Mouse (Mus musculus): ENCODE measurements around the gene Iffo1. TPM values are rescaled to one million over a fixed set of nuclear protein-coding genes. Genes with fewer than 3 reads are reported as not detected.

The Iffo1 gene
- polyA plus RNA-seq, 1 experiment from 2014 or later: 7.9 TPM

DNA sequence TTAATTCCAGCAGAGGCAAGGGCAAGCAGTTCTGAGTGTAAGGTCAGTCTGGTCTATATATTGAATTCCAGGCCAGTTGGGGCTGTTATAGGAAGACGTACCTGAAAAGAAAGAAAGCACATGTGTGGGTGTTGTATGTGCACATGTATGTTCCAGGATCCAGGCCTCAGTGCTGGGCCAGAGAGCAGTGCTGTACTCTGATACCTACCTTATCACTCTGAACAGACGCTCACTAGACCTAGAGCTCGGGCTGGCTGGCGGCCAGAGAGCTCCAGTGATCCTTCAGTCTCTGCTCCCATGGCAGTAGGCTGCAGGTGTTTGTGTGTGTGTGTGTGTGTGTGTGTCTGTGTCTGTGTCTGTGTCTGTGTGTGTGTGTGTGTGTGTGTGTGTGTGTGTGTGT lies 40.8 kb upstream of the Iffo1 start:
- Histone ChIP-seq H3K9me3 (ENCODE audit: low read length) (no peaks in the 10 kb centered on the region; the same call in 1 of the 2 replicates), H3K4me2 (replicated peaks; ENCODE audit: low read depth, low read length) (no peak overlapping the region), H3K27me3 (ENCODE audit: insufficient read depth, low read length) (no peaks in the 10 kb centered on the region), H3K9ac (replicated peaks; ENCODE audit: low read length) (no peak overlapping the region), H3K4me3 (ENCODE audit: low read length) (no peak overlapping the region), H3K36me3 (ENCODE audit: insufficient read depth, low read length) (peaks cover 93% of the 10 kb centered on the region), H3K27ac (ENCODE audit: low read length) (no peak overlapping the region), H3K4me1 (ENCODE audit: insufficient read depth, low read length) (peaks cover 13% of the 10 kb centered on the region)
- WGBS: 91% methylated on average over 4 of the region's 4 CpGs
- no peak for ATAC-seq (ENCODE audit: low FRiP score, low TSS enrichment)

DNA sequence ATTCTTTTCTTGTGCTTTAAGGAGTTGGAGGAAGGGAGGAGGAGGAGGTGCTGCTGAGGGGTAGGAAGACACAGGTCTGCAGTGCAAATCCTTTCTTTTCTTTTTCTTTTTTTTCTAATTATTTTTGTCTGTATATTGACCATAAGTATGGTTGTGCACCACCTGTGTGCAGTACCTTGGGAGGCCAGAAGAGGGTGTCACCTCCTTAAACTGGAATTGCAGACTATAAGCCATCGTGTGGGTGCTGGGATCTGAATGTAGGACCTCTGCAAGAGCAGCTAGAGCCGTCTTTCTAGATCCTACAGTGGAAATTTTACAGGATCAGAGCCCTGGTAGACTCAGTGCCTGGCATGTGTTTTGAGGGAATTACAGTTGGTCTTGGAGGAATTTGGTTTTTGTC lies 37.3 kb upstream of the Iffo1 start:
- H3K4me3 ChIP-seq (ENCODE audit: low read length): no peak overlapping the region
- H3K4me1 ChIP-seq (ENCODE audit: insufficient read depth, low read length): no peaks in the 10 kb centered on the region
- 92% methylated on average over 2 of the region's 2 CpGs for WGBS
- H3K9me3 ChIP-seq (ENCODE audit: low read length): no peaks in the 10 kb centered on the region; the same call in none of the 2 replicates
- H3K27me3 ChIP-seq (ENCODE audit: insufficient read depth, low read length): no peaks in the 10 kb centered on the region
- H3K27ac ChIP-seq (ENCODE audit: low read length): no peak overlapping the region
- peaks cover 95% of the 10 kb centered on the region for H3K36me3 ChIP-seq (ENCODE audit: insufficient read depth, low read length)
- no peak for ATAC-seq (ENCODE audit: low FRiP score, low TSS enrichment)
- no peak overlapping the region for H3K9ac ChIP-seq (replicated peaks; ENCODE audit: low read length)
- no peak overlapping the region for H3K4me2 ChIP-seq (replicated peaks; ENCODE audit: low read depth, low read length)

DNA sequence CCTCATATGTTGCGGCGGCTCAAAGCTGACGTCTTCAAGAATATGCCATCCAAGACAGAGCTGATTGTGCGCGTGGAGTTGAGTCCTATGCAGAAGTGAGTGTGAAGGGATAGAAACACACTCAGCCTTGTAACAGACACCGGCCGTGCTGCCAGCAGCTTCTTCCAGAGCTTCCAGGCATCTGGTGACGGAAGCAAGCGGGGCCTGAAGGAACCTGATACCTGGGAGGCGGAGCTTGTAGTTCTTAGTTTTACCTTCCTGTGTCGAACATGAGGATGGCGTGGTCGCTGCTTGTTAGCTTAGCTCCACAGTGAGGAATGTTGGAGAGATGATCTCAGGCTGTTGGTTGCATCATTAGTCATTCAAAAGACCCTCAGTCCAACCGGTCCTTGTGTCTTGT lies 35.7 kb upstream of the Iffo1 start:
- H3K4me1 ChIP-seq (ENCODE audit: insufficient read depth, low read length): no peaks in the 10 kb centered on the region
- H3K4me3 ChIP-seq (ENCODE audit: low read length): no peak overlapping the region
- no peak overlapping the region for H3K27ac ChIP-seq (ENCODE audit: low read length)
- 67% methylated on average over 14 of the region's 14 CpGs for WGBS
- peaks cover 98% of the 10 kb centered on the region for H3K36me3 ChIP-seq (ENCODE audit: insufficient read depth, low read length)
- ATAC-seq (ENCODE audit: low FRiP score, low TSS enrichment): no peak
- H3K9ac ChIP-seq (replicated peaks; ENCODE audit: low read length): no peak overlapping the region
- H3K27me3 ChIP-seq (ENCODE audit: insufficient read depth, low read length): no peaks in the 10 kb centered on the region
- no peak overlapping the region for H3K4me2 ChIP-seq (replicated peaks; ENCODE audit: low read depth, low read length)
- no peaks in the 10 kb centered on the region; the same call in none of the 2 replicates for H3K9me3 ChIP-seq (ENCODE audit: low read length)

DNA sequence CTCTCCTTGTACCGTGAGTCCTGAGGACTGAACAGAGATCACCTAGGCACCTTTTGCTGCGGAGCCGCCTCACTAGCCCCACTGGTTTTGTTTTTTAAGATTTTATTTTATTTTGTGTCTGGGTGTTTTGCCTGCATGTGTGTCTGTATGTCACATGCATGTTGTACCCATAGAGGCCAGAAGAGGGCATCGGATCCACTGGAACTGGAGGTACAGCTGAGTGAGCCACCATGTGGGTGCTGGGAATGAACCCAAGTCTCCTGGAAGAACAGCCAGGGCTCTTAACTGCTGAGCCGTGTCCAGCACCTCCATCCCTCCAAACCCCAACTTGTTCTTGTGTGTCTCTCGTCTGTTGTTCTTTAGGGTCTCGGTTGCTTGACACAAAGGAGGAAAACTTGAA lies 34.1 kb upstream of the Iffo1 start:
- Histone ChIP-seq H3K4me3 (ENCODE audit: low read length) (no peak overlapping the region), H3K4me2 (replicated peaks; ENCODE audit: low read depth, low read length) (no peak overlapping the region), H3K27ac (ENCODE audit: low read length) (no peak overlapping the region), H3K4me1 (ENCODE audit: insufficient read depth, low read length) (no peaks in the 10 kb centered on the region), H3K9me3 (ENCODE audit: low read length) (no peaks in the 10 kb centered on the region; the same call in none of the 2 replicates), H3K36me3 (ENCODE audit: insufficient read depth, low read length) (peaks cover 94% of the 10 kb centered on the region), H3K9ac (replicated peaks; ENCODE audit: low read length) (no peak overlapping the region), H3K27me3 (ENCODE audit: insufficient read depth, low read length) (no peaks in the 10 kb centered on the region)
- 91% methylated on average over 7 of the region's 7 CpGs for WGBS
- no peak for ATAC-seq (ENCODE audit: low FRiP score, low TSS enrichment)

DNA sequence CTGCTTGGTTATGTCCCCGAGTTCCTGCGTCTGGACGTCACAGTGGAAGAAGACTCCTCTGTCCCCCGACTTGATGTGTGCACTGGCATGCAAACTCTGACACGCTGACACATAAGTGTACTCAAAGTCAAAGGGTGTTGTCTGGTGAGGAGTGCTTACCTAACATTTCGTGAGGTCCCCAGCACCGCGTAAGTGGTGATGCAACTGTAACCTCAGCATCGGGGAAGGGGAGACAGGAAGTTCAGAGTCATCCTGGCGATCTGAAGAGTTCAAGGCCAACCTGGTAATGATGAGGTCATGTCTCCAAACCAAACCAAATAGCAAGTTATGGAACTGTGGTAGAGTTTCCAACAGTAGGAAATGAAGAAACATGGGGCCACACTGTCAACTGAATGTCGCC lies 32.5 kb upstream of the Iffo1 start:
- ATAC-seq (ENCODE audit: low FRiP score, low TSS enrichment): no peak
- no peaks in the 10 kb centered on the region; the same call in 1 of the 2 replicates for H3K9me3 ChIP-seq (ENCODE audit: low read length)
- 92% methylated on average over 11 of the region's 11 CpGs for WGBS
- H3K4me2 ChIP-seq (replicated peaks; ENCODE audit: low read depth, low read length): no peak overlapping the region
- no peak overlapping the region for H3K9ac ChIP-seq (replicated peaks; ENCODE audit: low read length)
- peaks cover 94% of the 10 kb centered on the region for H3K36me3 ChIP-seq (ENCODE audit: insufficient read depth, low read length)
- no peaks in the 10 kb centered on the region for H3K4me1 ChIP-seq (ENCODE audit: insufficient read depth, low read length)
- no peaks in the 10 kb centered on the region for H3K27me3 ChIP-seq (ENCODE audit: insufficient read depth, low read length)
- H3K4me3 ChIP-seq (ENCODE audit: low read length): no peak overlapping the region
- H3K27ac ChIP-seq (ENCODE audit: low read length): no peak overlapping the region

DNA sequence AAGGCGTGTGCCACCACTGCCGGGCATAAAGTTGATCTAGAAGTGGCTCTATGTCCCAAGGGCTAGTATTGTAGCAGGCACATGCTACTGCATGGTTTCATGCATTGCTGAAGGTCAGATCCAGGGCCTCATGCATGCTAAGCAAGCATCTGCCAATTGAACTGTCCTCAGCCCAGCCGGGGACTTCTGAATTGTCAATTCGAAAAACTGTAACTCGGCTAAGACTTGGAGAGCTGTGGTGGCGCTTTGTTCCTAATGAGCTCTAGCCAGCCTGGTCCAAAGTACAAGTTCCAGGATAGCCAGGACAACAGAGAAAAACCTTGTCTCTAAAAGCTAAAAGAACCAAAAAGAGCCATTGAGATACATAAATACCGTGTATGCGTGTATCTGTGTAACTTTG lies 25.7 kb upstream of the Iffo1 start:
- H3K4me2 ChIP-seq (replicated peaks; ENCODE audit: low read depth, low read length): no peak overlapping the region
- no peaks in the 10 kb centered on the region for H3K4me1 ChIP-seq (ENCODE audit: insufficient read depth, low read length)
- ATAC-seq (ENCODE audit: low FRiP score, low TSS enrichment): no peak
- H3K27ac ChIP-seq (ENCODE audit: low read length): no peak overlapping the region
- no peak overlapping the region for H3K9ac ChIP-seq (replicated peaks; ENCODE audit: low read length)
- H3K9me3 ChIP-seq (ENCODE audit: low read length): no peaks in the 10 kb centered on the region
- no peak overlapping the region for H3K4me3 ChIP-seq (ENCODE audit: low read length)
- peaks cover 93% of the 10 kb centered on the region for H3K36me3 ChIP-seq (ENCODE audit: insufficient read depth, low read length)
- no peaks in the 10 kb centered on the region for H3K27me3 ChIP-seq (ENCODE audit: insufficient read depth, low read length)
- WGBS: 90% methylated on average over 8 of the region's 8 CpGs

DNA sequence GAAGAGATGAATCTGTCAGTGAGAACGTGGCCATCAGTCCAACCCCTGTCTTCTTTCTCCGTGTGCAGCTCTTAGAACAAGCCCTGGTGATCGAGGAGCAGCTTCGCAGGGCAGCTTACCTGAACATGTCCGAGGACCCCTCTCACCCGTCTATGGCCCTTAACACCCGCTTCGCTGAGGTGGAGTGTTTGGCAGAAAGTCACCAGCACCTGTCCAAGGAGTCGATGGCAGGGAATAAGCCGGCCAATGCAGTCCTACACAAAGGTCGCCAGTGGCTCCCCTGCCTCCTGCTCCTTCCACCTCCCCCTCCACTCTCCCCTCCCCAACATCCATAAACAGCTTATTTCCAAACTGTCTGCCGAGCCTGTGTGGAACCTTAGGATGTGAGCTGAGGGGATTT lies 16.3 kb upstream of the Iffo1 start:
- H3K9me3 ChIP-seq (ENCODE audit: low read length): no peaks in the 10 kb centered on the region
- 88% methylated on average over 12 of the region's 12 CpGs for WGBS
- no peak overlapping the region for H3K9ac ChIP-seq (replicated peaks; ENCODE audit: low read length)
- H3K36me3 ChIP-seq (ENCODE audit: insufficient read depth, low read length): peaks cover 65% of the 10 kb centered on the region
- peaks cover 16% of the 10 kb centered on the region for H3K4me1 ChIP-seq (ENCODE audit: insufficient read depth, low read length)
- H3K4me3 ChIP-seq (ENCODE audit: low read length): no peak overlapping the region
- H3K4me2 ChIP-seq (replicated peaks; ENCODE audit: low read depth, low read length): no peak overlapping the region
- H3K27me3 ChIP-seq (ENCODE audit: insufficient read depth, low read length): no peaks in the 10 kb centered on the region
- no peak for ATAC-seq (ENCODE audit: low FRiP score, low TSS enrichment)
- no peak overlapping the region for H3K27ac ChIP-seq (ENCODE audit: low read length)

DNA sequence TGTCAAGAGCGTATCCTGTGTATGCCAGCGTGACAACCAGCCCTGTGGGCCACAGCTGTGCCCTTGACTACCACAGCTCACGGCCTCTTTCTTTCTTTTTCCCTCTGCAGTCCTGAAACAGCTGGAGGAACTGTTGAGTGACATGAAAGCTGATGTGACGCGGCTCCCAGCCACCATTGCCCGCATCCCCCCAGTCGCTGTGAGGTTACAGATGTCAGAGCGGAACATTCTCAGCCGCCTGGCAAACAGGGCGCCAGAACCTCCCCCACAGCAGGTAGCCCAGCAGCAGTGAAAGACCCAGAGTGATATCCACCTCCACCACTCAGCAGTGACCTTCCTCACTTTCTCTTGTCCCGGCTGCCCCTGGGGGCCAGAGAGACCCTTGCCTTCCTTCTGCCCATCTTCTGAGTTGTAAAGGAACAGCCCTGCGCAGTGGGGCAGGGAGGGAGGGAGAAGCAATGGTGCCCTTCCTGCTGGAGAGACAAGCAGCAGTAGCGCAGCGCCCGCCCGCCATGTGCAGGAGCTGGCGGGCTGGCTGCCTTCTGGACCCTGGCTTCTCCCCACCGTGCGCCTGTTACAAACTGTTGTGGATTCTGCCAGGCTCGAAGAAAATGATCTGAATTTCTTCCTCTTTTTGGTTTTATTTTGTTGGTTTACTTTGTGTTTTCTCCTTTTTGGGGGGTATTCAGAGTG lies 15.2 kb upstream of the Iffo1 start:
- H3K4me2 ChIP-seq (replicated peaks; ENCODE audit: low read depth, low read length): no peak overlapping the region
- H3K27ac ChIP-seq (ENCODE audit: low read length): no peak overlapping the region
- H3K9ac ChIP-seq (replicated peaks; ENCODE audit: low read length): no peak overlapping the region
- H3K9me3 ChIP-seq (ENCODE audit: low read length): no peaks in the 10 kb centered on the region
- 89% methylated on average over 20 of the region's 20 CpGs for WGBS
- peaks cover 61% of the 10 kb centered on the region for H3K36me3 ChIP-seq (ENCODE audit: insufficient read depth, low read length)
- peaks cover 16% of the 10 kb centered on the region for H3K4me1 ChIP-seq (ENCODE audit: insufficient read depth, low read length)
- H3K4me3 ChIP-seq (ENCODE audit: low read length): no peak overlapping the region
- no peaks in the 10 kb centered on the region for H3K27me3 ChIP-seq (ENCODE audit: insufficient read depth, low read length)
- no peak for ATAC-seq (ENCODE audit: low FRiP score, low TSS enrichment)

DNA sequence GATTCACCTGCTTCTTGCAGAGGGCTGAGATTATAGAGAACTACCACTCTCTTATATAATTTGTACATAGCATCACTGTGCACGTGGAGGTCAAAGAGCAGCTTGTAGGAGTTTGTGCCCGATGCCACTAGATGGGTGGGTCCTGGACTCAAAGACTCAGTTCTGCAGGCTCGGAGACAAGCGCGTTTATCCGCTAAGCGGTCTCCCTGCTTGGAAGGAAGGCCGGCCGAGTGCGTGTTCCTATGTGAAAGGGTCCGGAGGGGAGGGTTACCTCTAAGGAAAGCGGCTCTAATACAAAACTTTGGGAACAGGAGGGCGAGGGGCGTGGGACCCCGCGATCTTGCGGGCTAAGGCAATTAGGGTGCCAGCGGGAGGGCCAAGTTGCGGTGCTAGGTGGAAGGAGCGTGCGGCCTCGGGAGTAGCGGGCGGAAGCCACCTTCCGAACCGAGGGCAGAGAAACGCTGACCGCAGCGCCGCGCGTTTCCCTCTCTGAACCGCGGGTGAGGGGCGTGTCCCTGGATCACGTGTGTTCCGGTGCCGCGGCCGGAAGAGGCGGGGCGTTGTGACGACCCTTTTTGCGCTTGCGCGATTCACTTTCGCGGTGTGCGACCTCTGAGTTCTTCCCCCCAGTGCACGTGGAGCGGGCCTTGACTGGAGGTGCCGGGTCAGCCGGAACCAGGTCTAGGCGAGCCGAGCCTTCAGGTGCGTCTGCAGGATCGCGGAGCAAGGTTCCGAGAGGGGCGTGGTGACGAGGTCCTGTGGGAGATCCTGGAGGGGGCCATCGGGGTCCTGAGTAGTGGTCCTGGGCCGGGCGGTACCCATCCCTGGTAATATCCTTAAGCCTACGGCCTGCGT lies 13.5 kb upstream of the Iffo1 start, which contains the start of gene Nop2:
Gene Nop2 (plus strand): TSS at position 608 of the 855 bp plus-strand sequence.
- peak; percentile 95 for ATAC-seq (ENCODE audit: low FRiP score, low TSS enrichment)
- Histone ChIP-seq H3K9ac (replicated peaks; ENCODE audit: low read length) (peak within 1 kb of the TSS; percentile 79), H3K27me3 (ENCODE audit: insufficient read depth, low read length) (no peaks in the 10 kb centered on the region), H3K4me1 (ENCODE audit: insufficient read depth, low read length) (peaks cover 16% of the 10 kb centered on the region), H3K4me3 (ENCODE audit: low read length) (peak within 1 kb of the TSS; percentile 69), H3K4me2 (replicated peaks; ENCODE audit: low read depth, low read length) (peak within 1 kb of the TSS; percentile 72), H3K9me3 (ENCODE audit: low read length) (no peaks in the 10 kb centered on the region), H3K27ac (ENCODE audit: low read length) (peak within 1 kb of the TSS; percentile 92), H3K36me3 (ENCODE audit: insufficient read depth, low read length) (peaks cover 63% of the 10 kb centered on the region)
- WGBS: under 1% methylated on average over 66 of the region's 66 CpGs

DNA sequence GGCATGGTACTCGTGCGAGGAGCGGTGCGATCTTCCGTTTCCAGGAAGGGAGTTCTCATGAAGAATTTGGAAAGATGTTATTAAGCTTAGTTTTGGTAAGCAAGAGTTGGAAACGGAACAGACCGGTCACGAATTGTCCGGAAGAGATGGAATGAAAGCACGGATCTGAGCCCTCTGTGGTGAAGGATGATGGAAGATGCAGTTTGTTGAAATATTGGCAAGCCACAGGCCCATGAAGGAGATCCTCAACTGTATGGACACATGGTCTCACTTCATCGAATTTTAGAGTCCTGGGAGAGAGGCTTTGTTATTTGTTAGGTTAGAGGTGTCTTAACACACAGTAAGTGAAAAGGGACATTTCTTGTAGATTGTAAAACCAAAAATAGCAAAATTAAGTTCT lies 12.6 kb upstream of the Iffo1 start:
- 5% methylated on average over 11 of the region's 11 CpGs for WGBS
- Histone ChIP-seq H3K4me3 (ENCODE audit: low read length) (peak overlapping the region; percentile 69), H3K9ac (replicated peaks; ENCODE audit: low read length) (peak overlapping the region; percentile 79), H3K27me3 (ENCODE audit: insufficient read depth, low read length) (no peaks in the 10 kb centered on the region), H3K4me2 (replicated peaks; ENCODE audit: low read depth, low read length) (peak overlapping the region; percentile 72), H3K9me3 (ENCODE audit: low read length) (no peaks in the 10 kb centered on the region), H3K27ac (ENCODE audit: low read length) (no peak overlapping the region), H3K36me3 (ENCODE audit: insufficient read depth, low read length) (peaks cover 62% of the 10 kb centered on the region), H3K4me1 (ENCODE audit: insufficient read depth, low read length) (peaks cover 16% of the 10 kb centered on the region)
- no peak for ATAC-seq (ENCODE audit: low FRiP score, low TSS enrichment)

Data from kidney, embryonic 16.5 days (tissue).